Mouse (Mus musculus) lung, postnatal 0 days (tissue): ENCODE measurements around the gene Heatr5a.

Experiments
- CTCF ChIP-seq: IDR thresholded peaks from 2 replicates; pipeline ENCODE4 v1.5.1; 2016; ENCODE audit warnings: antibody characterized with exemption, mild to moderate bottlenecking
- EP300 ChIP-seq: IDR thresholded peaks from 2 replicates; pipeline ENCODE4 v1.6.1; 2016; ENCODE audit warnings: antibody characterized with exemption, mild to moderate bottlenecking, control low read depth

DNA sequence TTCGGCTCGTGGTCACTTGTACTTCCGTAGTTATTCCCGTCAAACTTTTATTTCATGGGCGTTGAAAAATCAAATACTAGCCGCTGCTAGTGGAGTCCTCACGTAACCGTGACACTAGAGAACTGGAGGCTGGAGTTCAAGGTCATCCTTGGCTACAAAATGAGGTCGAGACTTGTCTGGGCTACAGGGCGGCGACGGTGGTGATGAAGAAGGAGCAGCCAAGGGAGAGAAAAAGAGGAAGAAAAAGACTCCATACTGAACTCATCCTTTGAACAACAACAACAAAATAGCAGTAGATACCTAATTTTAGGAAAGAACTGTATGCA is 141.1 kb downstream of the Heatr5a start:
- TF ChIP-seq CTCF, result no peak
- TF ChIP-seq EP300, result no peak
